Mouse (Mus musculus) layer of hippocampus, adult 9-10 months (tissue): ENCODE measurements around the gene Lrp2bp.
A peak's percentile ranks its signal among the peaks of the same experiment; 100 is the strongest.

Source experiments
- DNase-seq: peaks from one replicate; pipeline ENCODE4 v3.0.0; 2022; ENCODE audit warnings: low spot score

Lrp2bp gene

GRCm38 (mm10) chr8:45999138-45999783, at the start of gene Lrp2bp:
Lrp2bp (plus strand) TSS chr8:45999303.
- DNase-seq, result no peak

DNA sequence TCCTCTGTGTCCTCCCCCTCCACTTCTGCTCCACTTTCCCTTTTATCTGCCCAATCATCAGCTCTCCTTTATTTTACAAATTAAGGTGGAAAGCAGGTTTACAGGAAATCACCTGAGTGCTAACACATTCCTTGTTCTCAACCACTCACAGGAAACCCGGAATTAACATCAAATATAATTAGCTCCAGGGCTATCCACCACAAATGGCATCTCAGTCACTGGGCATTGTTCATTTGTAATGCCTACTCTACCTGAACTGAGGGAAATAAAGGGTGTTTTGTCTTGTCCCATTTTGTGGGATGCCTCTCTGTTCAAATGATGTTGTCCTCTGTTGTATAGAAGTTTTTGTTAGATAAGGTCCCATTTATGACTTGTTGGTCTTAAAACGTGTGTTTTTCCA, 48.5 kb upstream of the Lrp2bp start:
- no peak for DNase-seq

DNA sequence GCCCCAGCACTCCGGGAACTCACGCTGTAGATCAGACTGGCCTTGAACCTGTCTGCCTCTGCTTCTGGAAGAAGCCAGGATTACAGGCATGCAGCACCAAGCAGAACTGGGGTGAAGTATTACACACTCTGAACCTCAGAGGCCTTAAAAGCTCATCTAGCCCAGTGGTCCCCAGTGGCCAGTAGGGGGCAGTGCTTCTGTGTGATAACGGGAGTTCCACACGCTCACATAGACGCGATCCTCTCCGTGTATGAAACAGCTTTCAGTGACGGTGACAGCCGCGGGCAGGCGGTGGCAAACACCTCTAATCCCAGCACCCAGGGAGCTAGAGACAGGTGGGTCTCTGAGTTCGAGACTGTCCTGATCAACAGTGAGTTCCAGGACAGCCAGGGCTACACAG, 28.2 kb upstream of the Lrp2bp start:
- DNase-seq, result no peak

DNA sequence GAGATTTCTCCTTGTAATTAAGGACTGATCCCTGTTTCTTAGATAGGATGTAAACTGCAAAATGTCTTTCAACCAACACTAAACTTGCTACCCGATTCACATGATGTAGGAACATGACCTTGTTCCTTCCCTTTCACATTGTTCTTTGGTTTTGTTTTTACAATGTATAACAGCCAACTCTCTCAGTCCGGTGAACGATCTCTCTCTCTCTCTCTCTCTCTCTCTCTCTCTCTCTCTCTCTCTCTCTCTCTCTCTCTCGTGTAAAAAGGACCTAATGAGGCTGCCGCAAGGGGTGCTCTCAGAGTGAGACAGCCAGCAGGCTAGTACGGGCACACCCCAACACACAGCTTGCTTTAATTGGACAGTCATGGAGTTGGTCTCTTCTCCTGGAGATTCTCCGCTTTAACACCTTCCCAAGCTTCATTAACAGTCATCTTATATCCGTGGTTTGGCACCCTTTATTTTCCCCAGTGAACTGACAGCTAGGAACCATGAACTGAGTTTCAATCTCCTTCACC, 25.1 kb upstream of the Lrp2bp start:
- DNase-seq, result no peak

GRCm38 (mm10) chr8:45975126-45975836, 23.8 kb upstream of the Lrp2bp start, which contains the start of the genes 1700029J07Rik and Ufsp2:
1700029J07Rik (minus strand) TSS chr8:45975252.
Ufsp2 (plus strand) TSS chr8:45975528.
- DNase-seq, result peak; percentile 99

- no peak for DNase-seq
Measured at GRCm38 (mm10) chr8:45975837-45976468, 23.1 kb upstream of the Lrp2bp start.

GRCm38 (mm10) chr8:45986665-45987064, 12.4 kb upstream of the Lrp2bp start:
- no peak for DNase-seq

DNA sequence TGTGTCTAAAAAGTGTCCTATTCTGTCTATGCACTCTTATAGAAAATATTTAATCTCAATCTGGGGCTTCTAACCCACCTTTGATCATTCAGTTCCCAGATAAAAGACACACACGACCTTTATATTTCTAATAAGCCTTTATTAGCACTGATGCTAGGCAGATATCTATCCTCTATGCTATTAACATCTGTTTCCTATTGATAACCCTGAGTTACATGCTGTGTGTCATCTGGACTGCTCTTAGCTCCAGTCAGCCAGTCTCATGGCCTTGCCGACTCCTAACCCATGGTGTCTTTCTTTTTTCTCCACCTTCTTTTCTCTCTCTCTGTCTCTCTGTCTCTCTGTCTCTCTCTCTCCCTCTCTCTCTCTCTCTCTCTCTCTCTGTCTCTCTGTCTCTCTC, 10.9 kb upstream of the Lrp2bp start:
- DNase-seq, result no peak

GRCm38 (mm10) chr8:45990631-45991310, 8.3 kb upstream of the Lrp2bp start:
- DNase-seq, result no peak

- no peak for DNase-seq
Measured at GRCm38 (mm10) chr8:45994111-45994510, 5.0 kb upstream of the Lrp2bp start.

- DNase-seq, result no peak
Measured at GRCm38 (mm10) chr8:45995576-45995975, 3.5 kb upstream of the Lrp2bp start.

DNA sequence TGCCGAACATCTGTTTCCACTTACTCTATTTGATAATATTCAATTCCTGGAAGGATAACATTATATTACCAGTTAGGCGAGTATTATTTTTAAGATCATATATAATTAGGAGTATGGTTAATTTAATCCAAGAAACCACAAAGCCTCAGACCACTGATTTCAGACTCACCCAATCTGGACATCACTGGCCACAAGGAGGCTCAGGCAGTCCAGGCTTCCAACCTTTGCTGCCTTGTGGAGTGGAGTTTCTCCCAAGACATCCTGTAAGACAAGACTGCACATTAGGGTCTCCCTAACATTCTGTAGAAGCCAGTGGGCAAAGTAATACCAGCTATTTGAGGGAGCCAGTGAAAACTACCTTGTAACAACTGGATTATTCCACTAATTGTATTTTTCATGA, 875 bp upstream of the Lrp2bp start:
- no peak for DNase-seq

- peak; percentile 97 for DNase-seq
Measured at GRCm38 (mm10) chr8:45999784-46000705, 942 bp downstream of the Lrp2bp start.

GRCm38 (mm10) chr8:46005596-46005995, 6.5 kb downstream of the Lrp2bp start, which contains the start of gene Ankrd37:
Ankrd37 (minus strand) TSS chr8:46005707.
- no peak for DNase-seq

DNA sequence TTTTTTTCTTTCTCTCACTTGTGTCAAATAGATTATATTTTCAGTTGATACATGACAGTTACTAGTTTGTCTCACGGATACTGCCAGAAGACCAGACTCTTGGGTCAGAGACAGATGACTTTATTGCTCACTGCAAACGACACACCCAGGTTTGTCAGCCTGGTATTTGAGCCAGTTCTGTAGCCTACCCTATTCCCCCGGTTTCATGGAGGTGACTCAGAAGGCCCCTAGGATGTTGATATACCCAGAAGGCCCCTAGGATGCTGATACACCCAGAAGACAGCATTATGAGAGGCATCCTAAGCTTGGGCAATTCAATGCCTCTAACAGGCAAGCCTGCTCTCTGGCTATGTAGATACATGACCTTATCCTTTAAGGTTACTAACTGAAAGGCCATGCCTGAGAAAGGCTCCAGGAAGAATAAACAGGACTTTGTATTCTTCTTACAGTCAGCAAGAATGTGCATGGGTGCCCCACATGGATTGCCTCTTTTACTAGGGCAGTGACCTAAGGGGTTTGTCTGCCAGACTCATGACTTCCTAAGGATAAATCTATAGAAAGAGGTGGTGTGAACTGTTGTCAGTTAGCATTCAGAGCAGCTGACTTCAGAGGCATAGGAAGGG, 8.1 kb downstream of the Lrp2bp start:
- no peak for DNase-seq

DNA sequence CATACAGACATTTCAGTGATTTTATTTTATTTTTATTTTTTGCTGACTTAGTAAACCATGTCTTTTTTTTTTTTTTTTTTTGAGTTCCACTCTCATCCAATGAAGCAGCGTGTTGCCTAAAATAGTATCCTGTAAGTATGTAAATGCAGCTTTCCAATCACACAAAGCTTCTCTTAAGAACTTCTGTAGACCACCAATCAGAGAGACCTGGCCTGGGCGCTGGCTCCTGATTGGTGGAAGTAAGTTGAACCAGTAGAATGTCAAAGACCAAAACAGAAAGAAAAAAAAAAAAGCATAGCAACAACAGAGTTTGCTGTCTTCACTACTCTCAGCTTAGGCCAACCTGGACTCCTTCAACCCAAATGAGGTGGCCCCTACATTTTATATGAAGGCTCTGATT, 11.2 kb downstream of the Lrp2bp start:
- no peak for DNase-seq

DNA sequence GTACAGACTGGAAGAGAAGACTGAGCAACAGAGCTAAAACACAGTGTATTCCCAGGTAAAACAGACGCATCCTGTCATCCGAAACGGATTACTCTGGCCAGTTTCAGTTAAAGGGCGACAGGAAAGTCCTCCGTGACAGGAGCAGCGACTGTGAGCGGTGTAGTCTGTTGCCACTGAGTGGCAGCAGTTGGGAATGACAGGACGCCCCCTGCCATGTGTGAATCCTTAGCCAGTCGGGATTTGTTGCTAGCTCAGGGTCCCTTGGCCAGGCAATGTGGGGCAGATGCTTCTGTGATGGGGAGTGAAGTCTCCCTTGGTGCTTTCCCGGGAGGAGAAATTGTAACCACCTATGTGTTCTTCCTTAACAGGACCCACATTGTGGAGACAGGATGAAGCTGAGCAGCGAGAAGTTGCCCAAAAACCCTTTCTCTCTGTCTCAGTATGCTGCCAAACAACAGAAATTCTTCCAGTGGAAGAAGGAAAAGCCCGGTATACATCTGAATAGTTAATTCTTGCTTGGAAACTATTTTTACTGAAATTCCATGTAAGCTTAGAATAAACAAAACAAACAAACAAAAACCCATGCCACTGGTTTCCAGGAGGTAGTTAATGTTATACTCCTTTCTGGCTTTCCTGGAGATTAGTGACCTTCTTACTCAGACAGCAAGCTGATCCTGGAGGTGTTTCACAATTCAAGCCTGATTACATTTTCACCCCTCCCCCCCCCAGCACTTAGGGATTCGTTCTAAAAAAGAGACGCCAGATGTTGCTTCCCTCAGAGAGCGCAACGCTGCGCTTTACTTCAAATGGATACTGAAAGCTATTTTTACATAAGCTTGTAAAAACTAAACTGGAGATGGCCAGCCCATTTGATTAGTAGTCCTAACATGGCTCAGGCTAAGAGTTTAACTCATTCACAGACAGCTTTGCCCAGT, 11.9 kb downstream of the Lrp2bp start:
- DNase-seq, result no peak

- no peak for DNase-seq
Measured at GRCm38 (mm10) chr8:46022203-46022602, 23.1 kb downstream of the Lrp2bp start.

- no peak for DNase-seq
Measured at GRCm38 (mm10) chr8:46022758-46023157, 23.7 kb downstream of the Lrp2bp start.

- DNase-seq, result no peak
Measured at GRCm38 (mm10) chr8:46024392-46024791, 25.3 kb downstream of the Lrp2bp start.
